Comparison of ENCODE assay signal across 11 mouse cellular contexts in the genomic region with DNA sequence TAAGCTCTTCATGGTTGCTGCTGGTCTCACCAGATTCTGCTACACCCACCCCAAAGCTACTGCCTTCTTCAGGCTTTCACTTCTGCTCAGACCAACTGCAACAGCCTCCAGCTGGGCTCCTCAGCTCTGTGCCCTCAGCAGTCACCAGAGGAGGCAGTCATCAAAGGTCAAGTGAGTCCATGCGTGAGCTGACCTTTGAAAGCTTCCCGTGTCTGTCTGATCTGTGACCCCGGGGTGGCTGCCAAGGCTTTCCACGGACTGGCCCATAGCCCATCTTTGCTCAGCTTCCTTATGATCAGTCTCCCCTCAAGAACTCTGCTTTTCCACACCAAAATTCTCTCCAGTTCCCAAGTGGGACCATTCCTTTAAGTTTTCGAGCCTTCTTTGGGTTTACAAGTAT. TPM values are rescaled to one million over a fixed set of nuclear protein-coding genes. Genes with fewer than 3 reads are reported as not detected.
DNase-seq lines count a peak whose midpoint lies in the region; ATAC-seq lines count a peak whose summit lies in the region.
"Had no signal": no experiment of that assay in that cellular context is flagged by ENCODE, and none has a peak within 500 bp of the region (broad histone marks: within the 10 kb centered on the region; RNA-seq: fewer than 3 reads in every experiment).

No protein-coding gene starts in this region.

- H3K36me3 ChIP-seq in liver, embryonic 15.5 days (replicated peaks), result no peaks in the 10 kb centered on the region
- no peaks in the 10 kb centered on the region for H3K36me3 ChIP-seq in liver, embryonic 12.5 days
- H3K36me3 ChIP-seq in midbrain, embryonic 15.5 days (replicated peaks), result no peaks in the 10 kb centered on the region

- WGBS in liver, embryonic 15.5 days (ENCODE audit: insufficient replicate concordance), result 29% methylated on average over 5 of the region's 5 CpGs
- WGBS in liver, embryonic 12.5 days (ENCODE audit: insufficient replicate concordance), result 28% methylated on average over 5 of the region's 5 CpGs
- 37% methylated on average over 5 of the region's 5 CpGs for WGBS in midbrain, embryonic 15.5 days

- H3K9ac ChIP-seq in liver, embryonic 15.5 days, result no peak overlapping the region
- no peak overlapping the region for H3K9ac ChIP-seq in liver, embryonic 12.5 days
- no peak overlapping the region for H3K9ac ChIP-seq in midbrain, embryonic 15.5 days
- H3K9ac ChIP-seq: forebrain, embryonic 13.5 days had no signal

- no peaks in the 10 kb centered on the region; the same call in 1 of the 2 replicates for H3K27me3 ChIP-seq in liver, embryonic 15.5 days
- no peaks in the 10 kb centered on the region; the same call in 1 of the 2 replicates for H3K27me3 ChIP-seq in liver, embryonic 12.5 days (replicated peaks)
- no peaks in the 10 kb centered on the region for H3K27me3 ChIP-seq in midbrain, embryonic 15.5 days (replicated peaks)
- H3K27me3 ChIP-seq: forebrain, embryonic 13.5 days had no signal

- DNase-seq in adrenal gland, adult 2 months, result peak; percentile 52
- no peak for DNase-seq in adrenal gland, postnatal 4 days (ENCODE audit: low spot score in 2 of 2)
- peak; percentile 82 for DNase-seq in kidney, adult 9 months
- DNase-seq: left cerebral cortex, postnatal 4 days had no signal

- no peak overlapping the region for H3K27ac ChIP-seq in liver, embryonic 15.5 days (replicated peaks)
- no peak overlapping the region for H3K27ac ChIP-seq in liver, embryonic 12.5 days
- no peak overlapping the region for H3K27ac ChIP-seq in midbrain, embryonic 15.5 days
- H3K27ac ChIP-seq: forebrain, embryonic 13.5 days had no signal

- ATAC-seq in liver, embryonic 15.5 days (ENCODE audit: insufficient read depth), result 0 out of 2 replicates have a peak, but pooled peaks have one; percentile 25
- ATAC-seq in liver, embryonic 12.5 days, result no peak
- ATAC-seq in monocyte, adult 5-6 weeks (replicated peaks; ENCODE audit: insufficient number of reproducible peaks, low FRiP score, low TSS enrichment, poor library complexity, severe bottlenecking), result peak; percentile 94
- ATAC-seq in activated CD4-positive, CD25-positive, alpha-beta regulatory T cell, adult 4 months, result no peak
- no peak for ATAC-seq in midbrain, embryonic 15.5 days (replicated peaks)
- ATAC-seq: forebrain, embryonic 13.5 days had no signal

- H3K4me1 ChIP-seq in liver, embryonic 15.5 days (replicated peaks), result peaks cover 5% of the 10 kb centered on the region; the same call in 1 of the 2 replicates
- H3K4me1 ChIP-seq in liver, embryonic 12.5 days, result peaks cover 3% of the 10 kb centered on the region
- H3K4me1 ChIP-seq in midbrain, embryonic 15.5 days, result peaks cover under 1% of the 10 kb centered on the region

- H3K4me3 ChIP-seq in liver, embryonic 15.5 days (replicated peaks), result no peak overlapping the region
- no peak overlapping the region for H3K4me3 ChIP-seq in liver, embryonic 12.5 days
- H3K4me3 ChIP-seq in midbrain, embryonic 15.5 days, result no peak overlapping the region
- H3K4me3 ChIP-seq: forebrain, embryonic 13.5 days had no signal

- no peak overlapping the region for H3K4me2 ChIP-seq in liver, embryonic 15.5 days
- no peak overlapping the region for H3K4me2 ChIP-seq in liver, embryonic 12.5 days
- no peak overlapping the region for H3K4me2 ChIP-seq in midbrain, embryonic 15.5 days
- H3K4me2 ChIP-seq: forebrain, embryonic 13.5 days; heart, embryonic 11.5 days had no signal

- H3K9me3 ChIP-seq in liver, embryonic 15.5 days (replicated peaks), result no peaks in the 10 kb centered on the region
- H3K9me3 ChIP-seq in liver, embryonic 12.5 days (replicated peaks), result no peaks in the 10 kb centered on the region
- H3K9me3 ChIP-seq in midbrain, embryonic 15.5 days, result no peaks in the 10 kb centered on the region
- H3K9me3 ChIP-seq: forebrain, embryonic 13.5 days had no signal

RNA-seq across cellular contexts. Expression of a gene that starts 13.9 kb away (rescaled TPM):
- total RNA-seq in adrenal gland, adult 2 months (2021), result 1 to 10 TPM; 6.4 to 9.5 TPM
- 14.3 and 16.2 TPM in 2 replicates for polyA plus RNA-seq in adrenal gland, adult 2 months (2012; rRNA removed)
- 1 to 10 TPM; 6.9 to 7.6 TPM for total RNA-seq in adrenal gland, postnatal 4 days (2021)
- polyA plus RNA-seq in liver, embryonic 15.5 days (2015; fragmentation: Nextera tagmentation; extraction: Ambion mirVana), result 0.26 and 0.35 TPM in 2 replicates
- polyA plus RNA-seq in liver, embryonic 12.5 days (2016; fragmentation: Nextera tagmentation; extraction: Ambion mirVana), result 0.32 TPM in 1 of 2 replicates, not detected in the other
- total RNA-seq in monocyte, adult 5-6 weeks (2017), result not detected in 3 replicates
- polyA plus RNA-seq in activated CD4-positive, CD25-positive, alpha-beta regulatory T cell, adult 4 months (2017; shearing (Covaris generic)), result not detected
- 6.4 TPM in 2 replicates for polyA plus RNA-seq in midbrain, embryonic 15.5 days (2015; fragmentation: Nextera tagmentation; extraction: Ambion mirVana)
- total RNA-seq: left cerebral cortex, postnatal 4 days had no signal

RNA-seq across cellular contexts. Expression of a gene that starts 37.5 kb away (rescaled TPM):
- total RNA-seq in adrenal gland, adult 2 months (2021), result 1 to 10 TPM; 5.1 to 8.5 TPM
- 8.4 and 9.4 TPM in 2 replicates for polyA plus RNA-seq in adrenal gland, adult 2 months (2012; rRNA removed)
- total RNA-seq in adrenal gland, postnatal 4 days (2021), result 10 to 100 TPM; 25.0 to 31.1 TPM
- 9.7 and 10.1 TPM in 2 replicates for polyA plus RNA-seq in liver, embryonic 15.5 days (2015; fragmentation: Nextera tagmentation; extraction: Ambion mirVana)
- 12.3 and 13.6 TPM in 2 replicates for polyA plus RNA-seq in liver, embryonic 12.5 days (2016; fragmentation: Nextera tagmentation; extraction: Ambion mirVana)
- total RNA-seq in monocyte, adult 5-6 weeks (2017), result 0.78 TPM in 1 of 3 replicates, not detected in the others
- 1 to 10 TPM; 1.7 to 4.3 TPM for polyA plus RNA-seq in activated CD4-positive, CD25-positive, alpha-beta regulatory T cell, adult 4 months (2017; shearing (Covaris generic))
- polyA plus RNA-seq in midbrain, embryonic 15.5 days (2015; fragmentation: Nextera tagmentation; extraction: Ambion mirVana), result 25.1 and 29.1 TPM in 2 replicates

RNA-seq across cellular contexts. Expression of a gene that starts 41.3 kb away (rescaled TPM):
- 10 to 100 TPM; 46.9 to 53.0 TPM for total RNA-seq in adrenal gland, adult 2 months (2021)
- 6.5 and 7.7 TPM in 2 replicates for polyA plus RNA-seq in adrenal gland, adult 2 months (2012; rRNA removed)
- total RNA-seq in adrenal gland, postnatal 4 days (2021), result 10 to 100 TPM; 58.6 to 59.5 TPM
- 21.9 and 24.6 TPM in 2 replicates for polyA plus RNA-seq in liver, embryonic 15.5 days (2015; fragmentation: Nextera tagmentation; extraction: Ambion mirVana)
- 33.7 and 34.3 TPM in 2 replicates for polyA plus RNA-seq in liver, embryonic 12.5 days (2016; fragmentation: Nextera tagmentation; extraction: Ambion mirVana)
- total RNA-seq in monocyte, adult 5-6 weeks (2017), result 5.1 to 9.4 TPM (median 8.6 TPM) in 3 replicates
- 10 to 100 TPM; 26.7 to 34.1 TPM for polyA plus RNA-seq in activated CD4-positive, CD25-positive, alpha-beta regulatory T cell, adult 4 months (2017; shearing (Covaris generic))
- 51.1 and 51.4 TPM in 2 replicates for polyA plus RNA-seq in midbrain, embryonic 15.5 days (2015; fragmentation: Nextera tagmentation; extraction: Ambion mirVana)

Comparison
In these comparisons a context has a peak if more than half of its experiments do, and no peak if none do; other contexts are left out.
1. DNase-seq: peak in adrenal gland, adult 2 months (single experiment) and kidney, adult 9 months (single experiment); none in adrenal gland, postnatal 4 days (0 of 2).
2. ATAC-seq: peak in liver, embryonic 15.5 days (single experiment) and monocyte, adult 5-6 weeks (single experiment); none in liver, embryonic 12.5 days (single experiment), activated CD4-positive, CD25-positive, alpha-beta regulatory T cell, adult 4 months (single experiment) and midbrain, embryonic 15.5 days (single experiment).